Mouse (Mus musculus): ENCODE results near the gene Olfr1385. TPM values are rescaled to one million over a fixed set of nuclear protein-coding genes. Genes with fewer than 3 reads are reported as not detected.

The Olfr1385 gene
- not detected for polyA plus RNA-seq (2014; fragmentation: Illumina TruSeq; extraction: RNeasy Lipid Tissue Mini Kit (QIAGEN cat#74804); ENCODE audit: low replicate concordance)

GRCm38 (mm10) chr11:49488770-49489169, at the start of gene Olfr1385:
Gene Olfr1385 (plus strand): TSS chr11:49489070.

GRCm38 (mm10) chr11:49455043-49455442, 33.8 kb upstream of the Olfr1385 start, which contains the start of gene Olfr1387:
Gene Olfr1387 (plus strand): TSS chr11:49455343.

GRCm38 (mm10) chr11:49464746-49465145, 24.1 kb upstream of the Olfr1385 start, which contains the start of gene Olfr1386:
Gene Olfr1386 (plus strand): TSS chr11:49465046.

GRCm38 (mm10) chr11:49519348-49519747, 30.5 kb downstream of the Olfr1385 start, which contains the start of gene Olfr1383:
Gene Olfr1383 (plus strand): TSS chr11:49519648.

DNA sequence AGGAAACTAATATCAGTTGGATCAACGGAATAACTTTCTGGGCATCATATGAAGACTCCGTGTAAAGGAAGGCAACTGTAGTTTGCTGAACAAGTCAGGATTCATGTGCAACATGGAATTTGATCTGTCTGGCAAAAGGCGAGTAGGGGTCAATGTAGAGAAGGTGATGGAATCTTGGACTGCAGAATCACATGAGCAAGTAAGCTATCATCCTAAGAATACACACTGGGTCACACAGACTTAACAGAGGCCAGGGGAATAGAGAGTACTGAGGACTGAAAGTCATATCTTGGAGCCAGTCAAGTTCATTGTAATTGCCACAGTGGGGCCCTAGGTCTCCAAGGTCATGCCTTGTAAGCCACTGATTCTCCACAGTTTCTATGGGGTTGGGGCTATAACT, 39.1 kb downstream of the Olfr1385 start, which contains the start of gene Olfr1382:
Gene Olfr1382 (plus strand): TSS at position 301 of the 400 bp plus-strand sequence.

GRCm38 (mm10) chr11:49543149-49543548, 54.3 kb downstream of the Olfr1385 start, which contains the start of gene Olfr1381:
Gene Olfr1381 (plus strand): TSS chr11:49543449.

Other genes with a start within 250 kb of the Olfr1385 start
- gene Mgat1, start 244.9 kb upstream of the Olfr1385 start, polyA plus RNA-seq (2014; fragmentation: Illumina TruSeq; extraction: RNeasy Lipid Tissue Mini Kit (QIAGEN cat#74804); ENCODE audit: low replicate concordance) = 21.1 TPM
- gene Olfr1393, start 210.8 kb upstream of the Olfr1385 start, polyA plus RNA-seq (2014; fragmentation: Illumina TruSeq; extraction: RNeasy Lipid Tissue Mini Kit (QIAGEN cat#74804); ENCODE audit: low replicate concordance) = 0.41 TPM
- gene Olfr1392, start 203.8 kb upstream of the Olfr1385 start, polyA plus RNA-seq (2014; fragmentation: Illumina TruSeq; extraction: RNeasy Lipid Tissue Mini Kit (QIAGEN cat#74804); ENCODE audit: low replicate concordance) = 0.48 TPM
- not detected for gene Olfr10, start 184.3 kb upstream of the Olfr1385 start, polyA plus RNA-seq (2014; fragmentation: Illumina TruSeq; extraction: RNeasy Lipid Tissue Mini Kit (QIAGEN cat#74804); ENCODE audit: low replicate concordance)
- not detected for gene Olfr1391, start 166.3 kb upstream of the Olfr1385 start, polyA plus RNA-seq (2014; fragmentation: Illumina TruSeq; extraction: RNeasy Lipid Tissue Mini Kit (QIAGEN cat#74804); ENCODE audit: low replicate concordance)
- gene Olfr1390, start 153.9 kb upstream of the Olfr1385 start, polyA plus RNA-seq (2014; fragmentation: Illumina TruSeq; extraction: RNeasy Lipid Tissue Mini Kit (QIAGEN cat#74804); ENCODE audit: low replicate concordance) = not detected
- gene Olfr1389, start 66.0 kb upstream of the Olfr1385 start, polyA plus RNA-seq (2014; fragmentation: Illumina TruSeq; extraction: RNeasy Lipid Tissue Mini Kit (QIAGEN cat#74804); ENCODE audit: low replicate concordance) = not detected
- gene Olfr1388, start 52.4 kb upstream of the Olfr1385 start, polyA plus RNA-seq (2014; fragmentation: Illumina TruSeq; extraction: RNeasy Lipid Tissue Mini Kit (QIAGEN cat#74804); ENCODE audit: low replicate concordance) = not detected
- not detected for gene Olfr1387, start 33.7 kb upstream of the Olfr1385 start, polyA plus RNA-seq (2014; fragmentation: Illumina TruSeq; extraction: RNeasy Lipid Tissue Mini Kit (QIAGEN cat#74804); ENCODE audit: low replicate concordance)
- not detected for gene Olfr1386, start 24.0 kb upstream of the Olfr1385 start, polyA plus RNA-seq (2014; fragmentation: Illumina TruSeq; extraction: RNeasy Lipid Tissue Mini Kit (QIAGEN cat#74804); ENCODE audit: low replicate concordance)
- gene Olfr1384, start 17.7 kb downstream of the Olfr1385 start, polyA plus RNA-seq (2014; fragmentation: Illumina TruSeq; extraction: RNeasy Lipid Tissue Mini Kit (QIAGEN cat#74804); ENCODE audit: low replicate concordance) = not detected
- not detected for gene Olfr1383, start 30.6 kb downstream of the Olfr1385 start, polyA plus RNA-seq (2014; fragmentation: Illumina TruSeq; extraction: RNeasy Lipid Tissue Mini Kit (QIAGEN cat#74804); ENCODE audit: low replicate concordance)
- not detected for gene Olfr1382, start 39.2 kb downstream of the Olfr1385 start, polyA plus RNA-seq (2014; fragmentation: Illumina TruSeq; extraction: RNeasy Lipid Tissue Mini Kit (QIAGEN cat#74804); ENCODE audit: low replicate concordance)
- not detected for gene Olfr1381, start 54.4 kb downstream of the Olfr1385 start, polyA plus RNA-seq (2014; fragmentation: Illumina TruSeq; extraction: RNeasy Lipid Tissue Mini Kit (QIAGEN cat#74804); ENCODE audit: low replicate concordance)
- not detected for gene Olfr1380, start 67.8 kb downstream of the Olfr1385 start, polyA plus RNA-seq (2014; fragmentation: Illumina TruSeq; extraction: RNeasy Lipid Tissue Mini Kit (QIAGEN cat#74804); ENCODE audit: low replicate concordance)
- gene Flt4, start 120.2 kb downstream of the Olfr1385 start, polyA plus RNA-seq (2014; fragmentation: Illumina TruSeq; extraction: RNeasy Lipid Tissue Mini Kit (QIAGEN cat#74804); ENCODE audit: low replicate concordance) = 0.37 TPM
- gene Scgb3a1, start 174.5 kb downstream of the Olfr1385 start, polyA plus RNA-seq (2014; fragmentation: Illumina TruSeq; extraction: RNeasy Lipid Tissue Mini Kit (QIAGEN cat#74804); ENCODE audit: low replicate concordance) = not detected
- gene Cnot6, start 223.7 kb downstream of the Olfr1385 start, polyA plus RNA-seq (2014; fragmentation: Illumina TruSeq; extraction: RNeasy Lipid Tissue Mini Kit (QIAGEN cat#74804); ENCODE audit: low replicate concordance) = 160 TPM

Measured in small intestine, adult 10 weeks (tissue).